Mouse (Mus musculus) ES-Bruce4 (cell line): Measurements from ENCODE around the gene Ttn. TPM values are rescaled to one million over a fixed set of nuclear protein-coding genes. Genes with fewer than 3 reads are reported as not detected.
"Not testable (repeated sequence)": the region's sequence is repeated elsewhere in the genome, so short reads cannot be mapped to it uniquely, and the experiment has no call there.

ENCODE experiments used
- H3K27ac ChIP-seq: 2 replicates; pipeline ENCODE4 v1.5.1; 2012; ENCODE audit warnings: low read length, inconsistent platforms; ENCODE audit not compliant: insufficient read depth
- H3K27me3 ChIP-seq: 2 replicates; pipeline ENCODE4 v1.6.1; 2012; ENCODE audit warnings: mild to moderate bottlenecking, low read length, inconsistent platforms; ENCODE audit not compliant: control insufficient read depth, poor library complexity, insufficient read depth, severe bottlenecking
- H3K36me3 ChIP-seq: 2 replicates; pipeline ENCODE4 v1.6.1; 2012; ENCODE audit warnings: inconsistent platforms, mild to moderate bottlenecking, low read length, moderate library complexity; ENCODE audit not compliant: control insufficient read depth, poor library complexity, insufficient read depth, severe bottlenecking
- H3K4me1 ChIP-seq: one replicate; pipeline ENCODE4 v1.8.1; 2011; ENCODE audit warnings: low read length; ENCODE audit not compliant: control insufficient read depth, insufficient read depth
- H3K4me3 ChIP-seq: 2 replicates; pipeline ENCODE4 v1.5.1; 2011; ENCODE audit warnings: low read depth, mild to moderate bottlenecking, low read length
- H3K9ac ChIP-seq: 2 replicates; pipeline ENCODE4 v1.6.1; 2012; ENCODE audit warnings: low read depth, mild to moderate bottlenecking, inconsistent platforms; ENCODE audit not compliant: poor library complexity, severe bottlenecking
- H3K9me3 ChIP-seq: replicated peaks from 2 replicates; pipeline ENCODE4 v1.6.1; 2012; ENCODE audit warnings: mild to moderate bottlenecking, low read length, inconsistent platforms; ENCODE audit not compliant: control insufficient read depth, poor library complexity, insufficient read depth, severe bottlenecking
- CTCF ChIP-seq: IDR thresholded peaks from one replicate; pipeline ENCODE4 v1.8.1; 2011; ENCODE audit warnings: low read depth, low read length
- EP300 ChIP-seq: IDR thresholded peaks from 2 replicates; pipeline ENCODE4 v1.6.1; 2011; ENCODE audit warnings: low read depth, low read length; ENCODE audit not compliant: insufficient read depth
- POLR2A ChIP-seq: IDR thresholded peaks from one replicate; pipeline ENCODE4 v1.8.1; 2011; ENCODE audit warnings: low read length; ENCODE audit not compliant: insufficient read depth
- polyA plus RNA-seq: library from polyadenylated mRNA; stranded (reverse); fragments of >200 nt; gene quantifications from 2 replicates; pipeline ENCODE4 v1.2.4, GENCODE M21; 2011; ENCODE audit warnings: low read depth; ENCODE audit not compliant: missing spikeins, insufficient read depth, insufficient read length

The Ttn gene
- polyA plus RNA-seq, result 0.18 and 0.30 TPM in 2 replicates

DNA sequence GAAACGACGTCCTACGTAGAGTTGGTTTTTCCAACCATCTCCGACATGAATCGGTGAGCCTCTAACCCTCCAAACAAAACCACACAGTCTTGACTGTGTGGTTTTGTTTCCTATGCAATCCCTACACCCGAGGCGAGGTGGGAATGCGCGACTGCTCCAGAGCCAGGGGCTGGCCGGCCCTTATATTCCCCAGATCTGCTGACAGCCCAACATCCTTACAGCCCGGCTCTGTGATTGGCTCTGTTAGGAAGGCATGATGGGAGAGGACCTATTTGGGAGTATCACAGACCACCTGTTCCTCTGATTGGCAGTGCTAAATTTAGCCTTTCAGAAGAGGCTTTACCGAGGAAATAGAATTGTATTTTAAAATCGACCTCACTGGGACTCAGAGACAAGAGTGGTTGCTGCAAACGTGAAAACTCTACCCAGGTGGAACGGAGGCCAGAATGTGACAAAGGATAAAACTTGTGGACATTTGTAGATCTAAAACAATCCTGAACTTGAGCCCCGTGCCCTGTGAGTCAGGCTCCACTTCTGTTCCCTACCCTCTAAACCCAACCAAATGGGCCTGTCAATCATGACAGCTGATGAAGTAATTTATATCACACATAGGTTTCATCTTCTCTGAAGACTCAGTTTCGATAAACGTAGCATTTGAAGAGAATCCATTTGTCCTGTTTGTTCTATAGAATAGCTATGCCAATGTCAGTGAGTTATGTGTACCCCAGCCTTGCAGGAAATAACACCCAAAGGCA is at the start of gene Ttn:
Gene Ttn (minus strand): TSS at position 157 of the 755 bp plus-strand sequence.
- Histone ChIP-seq H3K27me3 (no peaks in the 10 kb centered on the region), H3K4me1 (no peaks in the 10 kb centered on the region), H3K4me3 (no peak within 1 kb of the TSS), H3K27ac (no peak within 1 kb of the TSS), H3K9me3 (no peaks in the 10 kb centered on the region), H3K9ac (no peak within 1 kb of the TSS), H3K36me3 (no peaks in the 10 kb centered on the region)
- no peak for TF ChIP-seq CTCF
- no peak for TF ChIP-seq EP300
- no peak for TF ChIP-seq POLR2A

DNA sequence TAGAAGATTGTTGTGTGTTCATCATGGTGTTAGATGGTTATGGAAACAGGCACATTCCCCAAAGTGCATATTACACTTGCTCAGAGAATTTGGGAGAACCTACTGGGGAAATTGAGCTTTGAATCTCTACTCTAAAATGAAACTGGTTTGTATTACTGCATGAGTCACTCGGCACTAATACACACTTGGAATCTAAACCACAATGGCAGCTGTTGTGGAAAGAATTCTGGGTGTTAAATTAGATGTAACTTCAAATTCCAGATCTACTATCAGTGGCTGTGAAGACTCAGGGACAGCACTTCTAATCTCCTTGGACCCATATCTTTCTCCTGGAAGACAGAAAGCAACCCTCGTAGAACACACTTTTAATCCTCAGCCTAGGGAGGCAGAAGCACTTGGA is 38.3 kb upstream of the Ttn start:
- no peak overlapping the region for H3K27ac ChIP-seq
- TF ChIP-seq CTCF, result no peak
- no peak for TF ChIP-seq EP300
- TF ChIP-seq POLR2A, result no peak
- H3K9ac ChIP-seq, result no peak overlapping the region
- no peaks in the 10 kb centered on the region for H3K4me1 ChIP-seq
- H3K9me3 ChIP-seq, result no peaks in the 10 kb centered on the region
- H3K4me3 ChIP-seq, result no peak overlapping the region
- H3K36me3 ChIP-seq, result no peaks in the 10 kb centered on the region
- no peaks in the 10 kb centered on the region for H3K27me3 ChIP-seq

DNA sequence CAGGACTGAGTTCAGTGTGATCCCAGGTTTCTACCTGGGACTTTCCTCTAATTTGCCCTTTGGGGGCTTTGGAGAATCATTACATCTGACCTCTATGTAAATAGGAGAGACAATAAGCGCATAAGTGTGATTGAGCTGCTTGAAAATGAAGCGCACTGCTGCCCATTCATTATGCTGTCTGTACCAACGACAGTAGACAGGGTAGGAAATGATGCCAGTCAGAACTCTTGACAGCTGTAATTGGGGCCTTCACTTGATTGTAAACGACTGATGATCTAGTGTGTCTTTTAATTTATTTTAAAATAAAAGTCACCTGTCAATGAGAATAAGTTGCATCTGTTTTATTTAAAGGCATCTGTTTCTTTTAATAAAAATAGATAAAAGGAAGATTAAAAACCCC is 35.4 kb upstream of the Ttn start:
- no peaks in the 10 kb centered on the region for H3K36me3 ChIP-seq
- H3K9me3 ChIP-seq, result no peaks in the 10 kb centered on the region
- TF ChIP-seq EP300, result no peak
- TF ChIP-seq CTCF, result no peak
- no peak for TF ChIP-seq POLR2A
- no peak overlapping the region for H3K27ac ChIP-seq
- no peaks in the 10 kb centered on the region for H3K4me1 ChIP-seq
- H3K4me3 ChIP-seq, result no peak overlapping the region
- no peaks in the 10 kb centered on the region for H3K27me3 ChIP-seq
- no peak overlapping the region for H3K9ac ChIP-seq

DNA sequence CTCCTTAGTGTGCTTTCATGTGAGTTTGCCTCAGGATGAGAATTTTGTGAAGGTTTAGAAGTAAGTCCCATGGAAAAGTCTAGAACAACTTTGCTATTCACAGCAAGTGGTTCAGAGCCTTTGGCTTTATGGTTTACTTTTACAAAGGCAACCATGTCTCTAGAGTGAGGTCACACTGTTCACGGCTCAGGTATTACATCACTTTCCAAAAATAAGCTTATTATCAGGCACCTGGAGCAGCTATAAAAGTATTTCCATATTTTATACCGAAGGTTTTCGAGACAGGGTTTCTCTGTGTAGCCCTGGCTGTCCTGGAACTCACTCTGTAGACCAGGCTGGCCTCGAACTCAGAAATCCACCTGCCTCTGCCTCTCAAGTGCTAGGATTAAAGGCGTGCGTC is 31.1 kb upstream of the Ttn start:
- not testable (repeated sequence) for H3K9me3 ChIP-seq, H3K4me1 ChIP-seq, H3K9ac ChIP-seq, H3K27ac ChIP-seq, H3K4me3 ChIP-seq, H3K36me3 ChIP-seq, H3K27me3 ChIP-seq

DNA sequence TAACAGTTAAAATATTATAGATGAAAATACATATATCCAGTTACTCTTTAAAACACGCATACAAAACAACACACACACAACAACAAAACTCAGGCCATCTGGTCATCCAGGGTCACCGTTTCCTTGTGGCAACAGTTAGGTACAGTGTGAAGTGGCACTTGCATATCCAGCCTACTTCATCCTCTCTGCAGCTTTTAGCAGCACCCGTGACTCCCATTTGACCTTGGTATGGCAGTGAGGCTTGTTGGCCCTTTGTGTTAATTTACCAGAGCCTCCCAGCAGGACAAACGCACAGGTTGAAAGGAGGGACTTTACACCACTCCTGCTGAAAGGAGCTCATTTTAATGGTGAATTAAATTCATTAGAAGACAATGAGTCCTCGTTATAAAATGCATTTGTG is 29.6 kb upstream of the Ttn start:
- no peak overlapping the region for H3K9ac ChIP-seq
- no peaks in the 10 kb centered on the region for H3K36me3 ChIP-seq
- no peaks in the 10 kb centered on the region for H3K9me3 ChIP-seq
- H3K4me3 ChIP-seq, result no peak overlapping the region
- H3K4me1 ChIP-seq, result peaks cover 2% of the 10 kb centered on the region
- no peak overlapping the region for H3K27ac ChIP-seq
- no peaks in the 10 kb centered on the region for H3K27me3 ChIP-seq
- TF ChIP-seq EP300, result peak; percentile 75
- TF ChIP-seq CTCF, result no peak
- TF ChIP-seq POLR2A, result no peak

DNA sequence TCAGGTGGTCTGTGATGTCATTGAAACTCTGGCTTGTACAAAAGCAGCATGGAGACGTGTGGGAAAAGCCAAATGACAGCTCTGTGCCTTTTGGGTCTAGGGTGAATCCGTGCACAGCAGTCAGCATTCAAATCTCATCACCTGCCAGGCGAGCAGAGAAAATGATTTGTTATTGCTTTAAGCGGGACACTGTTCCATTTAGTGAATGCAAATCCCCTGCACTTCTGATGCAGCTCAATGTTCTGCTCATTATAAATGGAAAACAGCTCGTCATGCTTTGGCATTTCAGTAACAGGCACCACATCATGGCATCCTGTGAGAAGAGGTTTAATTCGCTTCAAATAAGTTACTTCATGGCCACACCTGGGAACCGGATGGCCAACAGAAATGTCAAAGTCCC is 24.7 kb upstream of the Ttn start:
- no peak overlapping the region for H3K4me3 ChIP-seq
- no peaks in the 10 kb centered on the region for H3K27me3 ChIP-seq
- no peaks in the 10 kb centered on the region for H3K9me3 ChIP-seq
- H3K36me3 ChIP-seq, result no peaks in the 10 kb centered on the region
- no peak for TF ChIP-seq POLR2A
- no peak for TF ChIP-seq CTCF
- no peak overlapping the region for H3K27ac ChIP-seq
- H3K4me1 ChIP-seq, result peaks cover 2% of the 10 kb centered on the region
- H3K9ac ChIP-seq, result no peak overlapping the region
